Mouse (Mus musculus): Measurements from ENCODE around the gene Ncaph. TPM values are rescaled to one million over a fixed set of nuclear protein-coding genes. Genes with fewer than 3 reads are reported as not detected.

Gene Ncaph
- polyA plus RNA-seq (2012; rRNA removed), result 0.40 and 0.63 TPM in 2 replicates

DNA sequence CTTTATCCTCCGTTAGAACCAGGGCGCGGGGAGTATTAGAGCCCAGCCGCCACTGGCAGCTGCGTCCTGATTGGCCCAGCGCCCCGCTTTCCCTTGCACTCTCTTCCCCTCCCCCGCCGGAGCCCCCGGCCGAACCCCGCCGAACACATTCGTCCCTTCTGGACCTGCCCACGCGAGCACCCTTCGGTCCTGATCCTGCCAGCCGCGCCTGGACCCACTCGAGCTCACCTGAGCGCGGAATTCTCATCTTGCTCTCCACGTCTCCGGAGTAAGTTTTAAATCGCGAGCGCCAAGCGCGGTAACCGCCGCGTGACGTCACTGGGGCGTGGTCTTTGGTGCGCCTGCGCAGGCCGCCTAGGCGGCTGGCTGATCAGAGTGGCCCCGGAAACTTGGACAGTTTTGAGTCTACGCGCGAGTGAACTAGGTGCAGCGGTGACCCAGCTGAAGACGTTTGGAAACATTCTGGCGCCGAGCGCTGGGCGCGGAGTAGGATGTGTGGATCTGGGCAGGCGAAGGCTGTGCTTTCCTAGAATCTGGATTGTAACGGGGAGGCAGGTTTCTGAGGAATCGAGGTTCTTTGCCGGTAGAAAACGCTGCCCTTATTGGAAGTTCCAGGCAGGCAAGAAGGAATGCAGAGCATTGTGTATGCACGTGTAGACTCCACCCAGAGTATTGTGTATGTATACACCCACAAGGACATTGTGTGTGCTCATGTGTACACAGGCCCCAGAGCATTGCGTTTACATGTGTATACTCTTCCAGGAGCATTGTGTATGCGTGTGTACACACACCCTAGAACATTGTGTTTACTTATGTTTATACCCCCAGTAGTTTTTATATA is at the start of gene Ncaph:
Gene Ncaph, minus strand, starts transcription at position 334 of the 841 bp plus-strand sequence.

DNA sequence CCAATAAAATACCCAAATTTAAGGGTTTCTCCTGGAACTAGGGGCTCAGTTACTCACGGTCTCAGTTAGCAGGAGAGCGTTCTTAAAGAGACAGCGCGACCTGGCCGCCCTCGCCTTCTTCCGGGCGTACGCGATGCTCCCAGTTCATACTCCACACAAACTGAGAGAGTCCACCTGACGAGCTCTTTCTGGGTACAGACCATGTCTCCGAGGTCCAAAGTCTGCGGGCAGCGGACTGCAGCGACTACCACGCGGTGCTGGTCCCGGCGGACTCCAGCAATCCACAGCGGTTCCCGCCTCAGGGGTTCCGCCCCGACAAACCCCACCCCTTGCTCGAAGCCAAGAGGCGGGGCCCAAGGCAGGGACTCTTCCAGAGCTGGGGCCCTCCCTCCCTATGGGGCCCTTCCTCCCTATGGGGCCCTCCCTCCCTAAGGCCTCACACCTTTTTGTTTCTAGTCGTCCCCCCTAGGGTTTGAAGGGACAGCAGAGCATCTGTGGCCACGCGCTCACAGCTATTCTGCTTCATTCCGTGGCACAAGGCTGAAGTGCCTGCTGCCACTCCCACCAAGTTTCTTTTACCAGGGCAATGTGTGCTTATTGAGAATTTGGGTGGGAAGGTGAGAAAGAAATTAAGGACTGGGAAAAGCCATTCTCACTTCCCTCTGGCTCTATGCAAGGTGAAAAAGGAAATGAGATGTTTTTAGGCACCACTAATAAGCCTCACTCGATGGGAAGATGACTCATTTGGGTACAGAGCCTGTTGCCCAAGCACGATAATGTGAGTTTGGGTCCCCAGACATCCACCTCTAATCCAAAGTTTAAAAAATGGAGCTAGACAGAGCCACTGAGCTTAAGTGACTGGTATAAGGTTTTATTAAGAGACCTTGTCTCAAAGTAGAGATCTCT is 9.7 kb upstream of the Ncaph start, which contains the start of gene Itpripl1:
Gene Itpripl1, minus strand, starts transcription at position 285 of the 906 bp plus-strand sequence.

DNA sequence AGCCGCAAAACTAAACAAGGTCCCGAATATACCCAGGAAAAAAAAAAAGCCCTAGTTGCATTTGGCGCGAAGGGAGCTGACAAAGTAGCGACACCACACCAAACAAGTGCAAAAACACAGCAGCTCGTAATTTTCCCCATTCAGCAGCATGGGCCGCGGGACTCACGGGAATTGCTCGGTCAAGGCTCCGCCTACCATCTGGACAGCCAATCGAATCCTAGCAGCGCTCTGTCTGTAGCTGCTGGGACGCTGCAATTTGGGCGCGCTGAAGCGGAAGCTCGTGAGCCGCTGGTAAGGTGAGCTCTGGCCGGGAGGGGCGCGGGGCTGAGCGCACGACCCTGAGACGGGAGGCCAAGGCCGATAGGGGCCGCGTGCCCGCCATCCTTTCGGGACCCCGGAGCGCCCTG is 63.3 kb downstream of the Ncaph start, which contains the start of gene Blvra:
Gene Blvra, plus strand, starts transcription at position 231 of the 407 bp plus-strand sequence.

Other genes with a start within 250 kb of the Ncaph start
- 2.5 and 4.1 TPM in 2 replicates for gene Sppl2a, start 200.7 kb downstream of the Ncaph start, polyA plus RNA-seq (2012; rRNA removed)
- 0.20 and 0.26 TPM in 2 replicates for gene Ap4e1, start 125.2 kb downstream of the Ncaph start, polyA plus RNA-seq (2012; rRNA removed)
- 1.4 and 2.2 TPM in 2 replicates for gene Blvra, start 63.3 kb downstream of the Ncaph start, polyA plus RNA-seq (2012; rRNA removed)
- 1.7 and 2.1 TPM in 2 replicates for gene Itpripl1, start 9.5 kb upstream of the Ncaph start, polyA plus RNA-seq (2012; rRNA removed)
- gene 1810024B03Rik, start 74.3 kb upstream of the Ncaph start, polyA plus RNA-seq (2012; rRNA removed), result 0.29 and 0.58 TPM in 2 replicates
- gene Snrnp200, start 74.4 kb upstream of the Ncaph start, polyA plus RNA-seq (2012; rRNA removed), result 5.7 and 8.8 TPM in 2 replicates
- gene Ciao1, start 113.9 kb upstream of the Ncaph start, polyA plus RNA-seq (2012; rRNA removed), result 19.1 and 19.5 TPM in 2 replicates
- gene Tmem127, start 114.0 kb upstream of the Ncaph start, polyA plus RNA-seq (2012; rRNA removed), result 27.3 and 39.0 TPM in 2 replicates
- gene Stard7, start 136.3 kb upstream of the Ncaph start, polyA plus RNA-seq (2012; rRNA removed), result 12.3 and 33.1 TPM in 2 replicates
- 1.4 and 1.9 TPM in 2 replicates for gene Dusp2, start 202.2 kb upstream of the Ncaph start, polyA plus RNA-seq (2012; rRNA removed)
- gene Astl, start 204.7 kb upstream of the Ncaph start, polyA plus RNA-seq (2012; rRNA removed), result not detected in 2 replicates
- gene Adra2b, start 229.3 kb upstream of the Ncaph start, polyA plus RNA-seq (2012; rRNA removed), result 0.17 and 0.25 TPM in 2 replicates

All from stomach, adult 2 months (tissue).